Mouse (Mus musculus) right cerebral cortex, adult 2 months (tissue): Measurements from ENCODE around the gene 2510009E07Rik.
A peak's percentile ranks its signal among the peaks of the same experiment; 100 is the strongest.

ENCODE experiments used
- DNase-seq, 2 experiments: peaks; one replicate each; pipeline ENCODE4 v3.0.0; 2021 to 2022; ENCODE audit warnings: low spot score in 2 of 2

The 2510009E07Rik gene

GRCm38 (mm10) chr16:21694463-21695241 lies at the start of gene 2510009E07Rik:
Gene 2510009E07Rik, minus strand, starts transcription at chr16:21694665.
- DNase-seq: peak; percentile 85 to 93

GRCm38 (mm10) chr16:21743401-21743800 lies 48.9 kb upstream of the 2510009E07Rik start:
- DNase-seq: no peak

GRCm38 (mm10) chr16:21742898-21743297 lies 48.4 kb upstream of the 2510009E07Rik start:
- DNase-seq: no peak

GRCm38 (mm10) chr16:21742191-21742870 lies 47.9 kb upstream of the 2510009E07Rik start:
- no peak for DNase-seq

- no peak for DNase-seq
Observed at GRCm38 (mm10) chr16:21741542-21741941, 47.1 kb upstream of the 2510009E07Rik start.

GRCm38 (mm10) chr16:21735638-21736037 lies 41.2 kb upstream of the 2510009E07Rik start:
- DNase-seq: no peak

- peak; percentile 81 to 92 for DNase-seq
Observed at GRCm38 (mm10) chr16:21727897-21728364, 33.5 kb upstream of the 2510009E07Rik start.

- DNase-seq: no peak
Observed at GRCm38 (mm10) chr16:21727421-21727820, 33.0 kb upstream of the 2510009E07Rik start.

- no peak for DNase-seq
Observed at GRCm38 (mm10) chr16:21724261-21724660, 29.8 kb upstream of the 2510009E07Rik start.

GRCm38 (mm10) chr16:21719770-21720169 lies 25.3 kb upstream of the 2510009E07Rik start:
- DNase-seq: no peak

- no peak for DNase-seq
Observed at GRCm38 (mm10) chr16:21714516-21714915, 20.1 kb upstream of the 2510009E07Rik start.

GRCm38 (mm10) chr16:21710321-21710720 lies 15.9 kb upstream of the 2510009E07Rik start:
- no peak for DNase-seq

- DNase-seq: no peak
Observed at GRCm38 (mm10) chr16:21704691-21705090, 10.2 kb upstream of the 2510009E07Rik start.

- DNase-seq: no peak
Observed at GRCm38 (mm10) chr16:21702314-21702690, 7.8 kb upstream of the 2510009E07Rik start.

GRCm38 (mm10) chr16:21701611-21702313 lies 7.3 kb upstream of the 2510009E07Rik start:
- no peak for DNase-seq

GRCm38 (mm10) chr16:21698136-21698535 lies 3.7 kb upstream of the 2510009E07Rik start:
- no peak for DNase-seq

- DNase-seq: no peak
Observed at GRCm38 (mm10) chr16:21696946-21697345, 2.5 kb upstream of the 2510009E07Rik start.

GRCm38 (mm10) chr16:21695242-21695578 lies 745 bp upstream of the 2510009E07Rik start:
- DNase-seq: peak; percentile 29 to 48

GRCm38 (mm10) chr16:21693981-21694462 lies 443 bp downstream of the 2510009E07Rik start:
- DNase-seq: peak; percentile 48 to 64

GRCm38 (mm10) chr16:21690216-21690755 lies 4.2 kb downstream of the 2510009E07Rik start:
- no peak for DNase-seq

- DNase-seq: no peak
Observed at GRCm38 (mm10) chr16:21689141-21689540, 5.3 kb downstream of the 2510009E07Rik start.

- no peak for DNase-seq
Observed at GRCm38 (mm10) chr16:21687406-21687805, 7.1 kb downstream of the 2510009E07Rik start.
